Mouse (Mus musculus): ENCODE measurements around the gene Gps2. TPM values are rescaled to one million over a fixed set of nuclear protein-coding genes. Genes with fewer than 3 reads are reported as not detected.
A peak's percentile ranks its signal among the peaks of the same experiment; 100 is the strongest.
"Not testable (repeated sequence)": the region's sequence is repeated elsewhere in the genome, so short reads cannot be mapped to it uniquely, and the experiment has no call there.

Gene Gps2
- polyA plus RNA-seq, 1 experiment from 2014 or later = 42.3 TPM

GRCm38 (mm10) chr11:69921114-69922011 is 7.7 kb downstream of the Gps2 start, which contains the start of gene Eif5a:
TSS of gene Eif5a (minus strand) at chr11:69921958.
- peak; percentile 95 for ATAC-seq
- H3K36me3 ChIP-seq (ENCODE audit: control insufficient read depth, insufficient read depth) = peaks cover 27% of the 10 kb centered on the region
- peak within 1 kb of the TSS; percentile 70 for H3K4me3 ChIP-seq (ENCODE audit: low read depth, low read length)
- peak within 1 kb of the TSS; percentile 98 for H3K27ac ChIP-seq (ENCODE audit: low read depth, low read length)
- under 1% methylated on average over 73 of the region's 78 CpGs for WGBS
- no peaks in the 10 kb centered on the region for H3K27me3 ChIP-seq (replicated peaks; ENCODE audit: control insufficient read depth, insufficient read depth, low read length)
- H3K4me1 ChIP-seq (replicated peaks; ENCODE audit: control insufficient read depth, insufficient read depth, low read length) = 0 out of 2 replicates have a peak, but pooled peaks cover 5% of the 10 kb centered on the region
- no peaks in the 10 kb centered on the region for H3K9me3 ChIP-seq (ENCODE audit: control insufficient read depth)
- peak; percentile 82 for TF ChIP-seq CTCF (IDR thresholded peaks at IDR 0.05; ENCODE audit: low read depth)
- peak within 1 kb of the TSS; percentile 87 for H3K9ac ChIP-seq (ENCODE audit: low read depth, low read length)
- H3K4me2 ChIP-seq (replicated peaks; ENCODE audit: low read depth) = peak within 1 kb of the TSS; percentile 94

- Histone ChIP-seq H3K27me3 (replicated peaks; ENCODE audit: control insufficient read depth, insufficient read depth, low read length) (no peaks in the 10 kb centered on the region), H3K4me3 (ENCODE audit: low read depth, low read length) (peak overlapping the region; percentile 44), H3K27ac (ENCODE audit: low read depth, low read length) (peak overlapping the region; percentile 94), H3K36me3 (ENCODE audit: control insufficient read depth, insufficient read depth) (peaks cover 19% of the 10 kb centered on the region), H3K9ac (ENCODE audit: low read depth, low read length) (peak overlapping the region; percentile 51), H3K9me3 (ENCODE audit: control insufficient read depth) (no peaks in the 10 kb centered on the region), H3K4me1 (replicated peaks; ENCODE audit: control insufficient read depth, insufficient read depth, low read length) (0 out of 2 replicates have a peak, but pooled peaks cover 5% of the 10 kb centered on the region), H3K4me2 (replicated peaks; ENCODE audit: low read depth) (peak overlapping the region; percentile 70)
- no peak for ATAC-seq
- TF ChIP-seq CTCF (IDR thresholded peaks at IDR 0.05; ENCODE audit: low read depth) = peak; percentile 35; the same call in 1 of the 2 replicates
- 1% methylated on average over 12 of the region's 12 CpGs for WGBS
Measured at GRCm38 (mm10) chr11:69922012-69922756, 8.5 kb downstream of the Gps2 start.

- Histone ChIP-seq H3K4me3 (ENCODE audit: low read depth, low read length) (no peak overlapping the region), H3K9me3 (ENCODE audit: control insufficient read depth) (no peaks in the 10 kb centered on the region), H3K27me3 (replicated peaks; ENCODE audit: control insufficient read depth, insufficient read depth, low read length) (no peaks in the 10 kb centered on the region), H3K27ac (ENCODE audit: low read depth, low read length) (no peak overlapping the region), H3K4me1 (replicated peaks; ENCODE audit: control insufficient read depth, insufficient read depth, low read length) (0 out of 2 replicates have a peak, but pooled peaks cover 5% of the 10 kb centered on the region), H3K36me3 (ENCODE audit: control insufficient read depth, insufficient read depth) (peaks cover 13% of the 10 kb centered on the region), H3K4me2 (replicated peaks; ENCODE audit: low read depth) (no peak overlapping the region), H3K9ac (ENCODE audit: low read depth, low read length) (no peak overlapping the region)
- ATAC-seq = no peak
- no peak for TF ChIP-seq CTCF (IDR thresholded peaks at IDR 0.05; ENCODE audit: low read depth)
- WGBS = 48% methylated on average over 3 of the region's 3 CpGs
Measured at GRCm38 (mm10) chr11:69922796-69923195, 9.1 kb downstream of the Gps2 start.

GRCm38 (mm10) chr11:69927501-69927900 is 13.8 kb downstream of the Gps2 start:
- Histone ChIP-seq H3K4me2 (replicated peaks; ENCODE audit: low read depth) (no peak overlapping the region), H3K9me3 (ENCODE audit: control insufficient read depth) (no peaks in the 10 kb centered on the region), H3K27me3 (replicated peaks; ENCODE audit: control insufficient read depth, insufficient read depth, low read length) (no peaks in the 10 kb centered on the region), H3K36me3 (ENCODE audit: control insufficient read depth, insufficient read depth) (no peaks in the 10 kb centered on the region), H3K4me1 (replicated peaks; ENCODE audit: control insufficient read depth, insufficient read depth, low read length) (no peaks in the 10 kb centered on the region), H3K27ac (ENCODE audit: low read depth, low read length) (no peak overlapping the region), H3K9ac (ENCODE audit: low read depth, low read length) (no peak overlapping the region), H3K4me3 (ENCODE audit: low read depth, low read length) (no peak overlapping the region)
- WGBS = 94% methylated on average over 2 of the region's 2 CpGs
- ATAC-seq = no peak
- no peak for TF ChIP-seq CTCF (IDR thresholded peaks at IDR 0.05; ENCODE audit: low read depth)

GRCm38 (mm10) chr11:69929712-69930111 is 16.0 kb downstream of the Gps2 start:
- Histone ChIP-seq H3K4me3 (ENCODE audit: low read depth, low read length) (no peak overlapping the region), H3K36me3 (ENCODE audit: control insufficient read depth, insufficient read depth) (no peaks in the 10 kb centered on the region), H3K9ac (ENCODE audit: low read depth, low read length) (no peak overlapping the region), H3K4me1 (replicated peaks; ENCODE audit: control insufficient read depth, insufficient read depth, low read length) (no peaks in the 10 kb centered on the region), H3K27ac (ENCODE audit: low read depth, low read length) (no peak overlapping the region), H3K27me3 (replicated peaks; ENCODE audit: control insufficient read depth, insufficient read depth, low read length) (no peaks in the 10 kb centered on the region; the same call in 1 of the 2 replicates), H3K9me3 (ENCODE audit: control insufficient read depth) (no peaks in the 10 kb centered on the region), H3K4me2 (replicated peaks; ENCODE audit: low read depth) (no peak overlapping the region)
- TF ChIP-seq CTCF (IDR thresholded peaks at IDR 0.05; ENCODE audit: low read depth) = no peak
- ATAC-seq = no peak
- 40% methylated on average over 4 of the region's 4 CpGs for WGBS

GRCm38 (mm10) chr11:69930176-69930575 is 16.5 kb downstream of the Gps2 start:
- H3K9ac ChIP-seq (ENCODE audit: low read depth, low read length); H3K4me3 ChIP-seq (ENCODE audit: low read depth, low read length); H3K27me3 ChIP-seq (replicated peaks; ENCODE audit: control insufficient read depth, insufficient read depth, low read length); ATAC-seq; H3K36me3 ChIP-seq (ENCODE audit: control insufficient read depth, insufficient read depth); H3K9me3 ChIP-seq (ENCODE audit: control insufficient read depth); H3K4me1 ChIP-seq (replicated peaks; ENCODE audit: control insufficient read depth, insufficient read depth, low read length); H3K27ac ChIP-seq (ENCODE audit: low read depth, low read length); H3K4me2 ChIP-seq (replicated peaks; ENCODE audit: low read depth): not testable (repeated sequence)
- 93% methylated on average over 8 of the region's 8 CpGs for whole genome bisulfite sequencing
